Mouse (Mus musculus) limb, embryonic 13.5 days (tissue): ENCODE results near the gene Arsa. TPM values are rescaled to one million over a fixed set of nuclear protein-coding genes. Genes with fewer than 3 reads are reported as not detected.

Source experiments
- ATAC-seq: fragments of 200-750 bp; cut with Nextera tagmentation; 2 replicates; pipeline ENCODE4 v1.8.0; 2017; ENCODE audit warnings: low read depth, moderate number of reproducible peaks, moderate TSS enrichment; ENCODE audit not compliant: low FRiP score
- H3K27ac ChIP-seq: fragments of 300-500 bp; sonication (generic); 2 replicates; pipeline ENCODE4 v1.5.1; 2015; ENCODE audit warnings: inconsistent platforms, mild to moderate bottlenecking, moderate library complexity
- H3K27me3 ChIP-seq: fragments of 300-500 bp; sonication (generic); 2 replicates; pipeline ENCODE4 v1.6.1; 2015; ENCODE audit warnings: mild to moderate bottlenecking, inconsistent platforms
- H3K36me3 ChIP-seq: fragments of 300-500 bp; sonication (generic); 2 replicates; pipeline ENCODE4 v1.6.1; 2015; ENCODE audit warnings: inconsistent platforms, mild to moderate bottlenecking, moderate library complexity
- H3K4me1 ChIP-seq: fragments of 300-500 bp; sonication (generic); 2 replicates; pipeline ENCODE4 v1.6.1; 2015; ENCODE audit warnings: inconsistent platforms
- H3K4me2 ChIP-seq: fragments of 300-500 bp; sonication (generic); replicated peaks from 2 replicates; pipeline ENCODE4 v1.6.1; 2015; ENCODE audit warnings: inconsistent platforms, mild to moderate bottlenecking, moderate library complexity
- H3K4me3 ChIP-seq: fragments of 300-500 bp; sonication (generic); 2 replicates; pipeline ENCODE4 v1.5.1; 2015; ENCODE audit warnings: moderate library complexity, mild to moderate bottlenecking, inconsistent platforms
- H3K9ac ChIP-seq: fragments of 300-500 bp; sonication (generic); 2 replicates; pipeline ENCODE4 v1.6.1; 2015; ENCODE audit warnings: mild to moderate bottlenecking, inconsistent platforms
- H3K9me3 ChIP-seq: fragments of 300-500 bp; sonication (generic); 2 replicates; pipeline ENCODE4 v1.6.1; 2016; ENCODE audit warnings: inconsistent platforms
- WGBS: fragments of 180-500 bp; shearing (Covaris S2); methylation state at CpG from one replicate; pipeline ENCODE4 v1.1.7; 2015; 5-methylcytosine and 5-hydroxymethylcytosine counted together
- polyA plus RNA-seq: library from polyadenylated mRNA; unstranded; fragments of >200 nt; fragmentation: Nextera tagmentation; extraction: Ambion mirVana; gene quantifications from 2 replicates; pipeline ENCODE4 v1.2.1, GENCODE M21; 2015

Gene Arsa
- polyA plus RNA-seq, 1 experiment from 2014 or later = 23.0 TPM

DNA sequence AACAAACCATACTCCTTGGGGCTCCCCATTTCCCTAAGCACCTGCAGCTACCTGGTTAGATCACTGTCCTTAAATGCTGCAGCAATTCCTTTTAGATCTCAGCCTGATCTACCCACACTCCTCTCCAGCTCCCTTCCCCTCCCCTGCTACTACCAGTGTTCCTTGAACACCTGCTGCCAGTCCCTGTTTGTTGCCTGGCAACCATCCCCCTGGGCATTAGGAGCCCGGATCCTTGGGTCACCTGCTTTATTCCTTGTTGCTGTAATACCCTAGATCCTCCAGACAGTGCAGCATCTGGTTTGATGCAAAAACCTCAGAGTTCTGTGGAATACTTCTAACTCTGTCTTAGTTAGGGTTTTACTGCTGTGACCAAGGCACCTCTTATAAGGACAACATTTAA lies 12.2 kb downstream of the Arsa start:
- no peak for ATAC-seq
- H3K36me3 ChIP-seq = no peaks in the 10 kb centered on the region
- no peak overlapping the region for H3K4me3 ChIP-seq
- H3K27me3 ChIP-seq = peaks cover 5% of the 10 kb centered on the region; the same call in 1 of the 2 replicates
- no peak overlapping the region for H3K4me2 ChIP-seq
- H3K9me3 ChIP-seq = no peaks in the 10 kb centered on the region
- H3K9ac ChIP-seq = no peak overlapping the region
- H3K4me1 ChIP-seq = no peaks in the 10 kb centered on the region
- WGBS = 4% methylated on average over 1 of the region's 1 CpGs
- no peak overlapping the region for H3K27ac ChIP-seq

GRCm38 (mm10) chr15:89463334-89464235 lies 13.6 kb downstream of the Arsa start:
- H3K27me3 ChIP-seq = peaks cover 5% of the 10 kb centered on the region; the same call in 1 of the 2 replicates
- no peak overlapping the region for H3K4me3 ChIP-seq
- H3K36me3 ChIP-seq = no peaks in the 10 kb centered on the region
- no peak overlapping the region for H3K4me2 ChIP-seq
- no peak overlapping the region for H3K9ac ChIP-seq
- 55% methylated on average over 5 of the region's 5 CpGs for WGBS
- H3K9me3 ChIP-seq = no peaks in the 10 kb centered on the region
- no peaks in the 10 kb centered on the region for H3K4me1 ChIP-seq
- no peak overlapping the region for H3K27ac ChIP-seq
- ATAC-seq = no peak

DNA sequence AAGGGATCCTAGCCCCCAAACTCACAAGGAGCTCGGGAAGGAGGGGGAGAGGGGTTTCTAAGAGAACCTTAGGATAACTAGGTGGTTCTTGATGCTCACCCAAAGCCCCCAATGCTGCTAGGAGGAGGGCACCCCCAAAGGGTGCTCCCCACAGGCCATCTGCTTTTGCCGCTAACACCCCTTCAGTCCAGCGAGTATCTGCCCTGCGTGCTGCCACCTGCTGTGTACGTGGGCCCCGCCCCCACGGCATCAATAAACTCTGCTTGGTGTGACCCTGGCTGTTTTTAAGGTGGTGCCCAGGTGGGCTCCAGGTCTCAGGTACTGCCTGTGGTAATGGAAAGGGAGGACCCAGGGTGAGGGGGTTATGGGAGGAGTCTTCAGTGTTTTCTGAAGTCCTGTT lies 15.0 kb downstream of the Arsa start:
- no peak overlapping the region for H3K4me3 ChIP-seq
- 68% methylated on average over 7 of the region's 7 CpGs for WGBS
- H3K9ac ChIP-seq = no peak overlapping the region
- no peaks in the 10 kb centered on the region for H3K9me3 ChIP-seq
- H3K27me3 ChIP-seq = peaks cover 6% of the 10 kb centered on the region; the same call in 1 of the 2 replicates
- no peak overlapping the region for H3K4me2 ChIP-seq
- H3K4me1 ChIP-seq = no peaks in the 10 kb centered on the region
- H3K27ac ChIP-seq = no peak overlapping the region
- no peak for ATAC-seq
- no peaks in the 10 kb centered on the region for H3K36me3 ChIP-seq

DNA sequence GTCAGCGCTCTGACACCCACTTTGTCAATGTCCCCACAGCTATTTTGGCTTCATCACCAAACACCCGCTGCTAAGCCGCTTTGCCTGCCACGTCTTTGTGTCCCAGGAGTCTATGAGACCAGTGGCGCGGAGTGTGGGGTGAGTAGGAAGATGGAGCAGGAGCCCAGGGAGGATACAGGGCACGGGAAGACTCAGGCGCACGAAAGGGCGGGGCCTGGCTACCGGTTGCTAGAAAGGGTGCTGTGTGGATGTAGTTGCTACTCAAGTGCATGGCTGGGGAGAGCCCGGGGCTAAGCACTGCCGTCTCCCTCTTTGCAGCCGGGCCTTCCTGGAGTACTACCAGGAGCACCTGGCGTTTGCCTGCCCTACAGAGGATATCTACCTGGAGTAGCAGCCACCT lies 15.9 kb downstream of the Arsa start:
- no peaks in the 10 kb centered on the region for H3K9me3 ChIP-seq
- no peak for ATAC-seq
- H3K4me3 ChIP-seq = no peak overlapping the region
- peaks cover 9% of the 10 kb centered on the region; the same call in 1 of the 2 replicates for H3K27me3 ChIP-seq
- H3K36me3 ChIP-seq = no peaks in the 10 kb centered on the region
- H3K4me1 ChIP-seq = no peaks in the 10 kb centered on the region
- no peak overlapping the region for H3K9ac ChIP-seq
- no peak overlapping the region for H3K27ac ChIP-seq
- no peak overlapping the region for H3K4me2 ChIP-seq
- WGBS = 79% methylated on average over 15 of the region's 15 CpGs

DNA sequence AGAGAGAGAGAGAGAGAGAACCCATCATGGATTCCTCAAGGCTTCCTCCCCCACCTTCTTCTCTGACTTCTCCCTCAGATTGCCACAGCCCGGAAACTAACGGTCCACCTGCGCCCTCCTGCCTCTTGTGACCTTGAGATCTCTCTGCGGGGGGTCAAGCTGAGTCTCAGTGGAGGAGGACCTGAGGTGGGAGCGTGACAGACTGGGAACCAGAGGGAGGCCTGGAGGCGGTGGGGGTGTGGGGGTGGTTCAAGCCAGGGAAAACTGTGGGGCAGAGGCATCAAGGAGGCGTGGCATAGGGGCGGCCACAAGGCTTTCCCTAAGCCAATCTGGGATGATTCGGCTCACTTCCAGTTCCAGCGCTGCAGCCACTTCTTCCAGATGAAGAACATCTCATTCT lies 16.9 kb downstream of the Arsa start:
- Histone ChIP-seq H3K27me3 (peaks cover 16% of the 10 kb centered on the region), H3K36me3 (no peaks in the 10 kb centered on the region), H3K9ac (no peak overlapping the region), H3K4me3 (no peak overlapping the region), H3K27ac (no peak overlapping the region), H3K4me1 (no peaks in the 10 kb centered on the region), H3K4me2 (no peak overlapping the region), H3K9me3 (no peaks in the 10 kb centered on the region)
- 64% methylated on average over 10 of the region's 10 CpGs for WGBS
- no peak for ATAC-seq

- Histone ChIP-seq H3K4me1 (no peaks in the 10 kb centered on the region), H3K4me2 (no peak overlapping the region), H3K36me3 (no peaks in the 10 kb centered on the region), H3K27ac (no peak overlapping the region), H3K4me3 (no peak overlapping the region), H3K9ac (no peak overlapping the region; the same call in 1 of the 2 replicates), H3K9me3 (no peaks in the 10 kb centered on the region), H3K27me3 (peaks cover 21% of the 10 kb centered on the region)
- ATAC-seq = no peak
- WGBS = 87% methylated on average over 7 of the region's 7 CpGs
Measured at GRCm38 (mm10) chr15:89459821-89460220, 17.4 kb downstream of the Arsa start.

DNA sequence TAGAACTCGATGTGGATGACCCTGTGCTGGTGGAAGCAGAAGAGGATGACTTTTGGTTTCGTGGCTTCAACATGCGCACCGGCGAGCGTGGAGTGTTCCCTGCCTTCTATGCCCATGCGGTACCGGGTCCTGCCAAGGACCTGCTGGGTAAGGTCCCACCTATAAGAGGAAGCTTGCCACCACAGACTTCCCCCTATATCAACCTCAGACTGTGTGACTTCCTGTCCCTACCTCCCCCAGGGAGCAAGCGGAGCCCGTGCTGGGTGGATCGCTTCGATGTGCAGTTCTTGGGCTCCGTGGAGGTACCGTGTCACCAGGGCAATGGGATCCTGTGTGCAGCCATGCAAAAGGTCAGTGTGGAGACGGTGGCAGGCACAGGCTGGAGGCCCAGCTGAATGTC lies 18.3 kb downstream of the Arsa start:
- ATAC-seq = no peak
- no peak overlapping the region for H3K27ac ChIP-seq
- no peak overlapping the region for H3K4me3 ChIP-seq
- no peak overlapping the region for H3K9ac ChIP-seq
- H3K36me3 ChIP-seq = no peaks in the 10 kb centered on the region
- H3K4me2 ChIP-seq = no peak overlapping the region
- H3K27me3 ChIP-seq = peaks cover 30% of the 10 kb centered on the region
- WGBS = 94% methylated on average over 15 of the region's 15 CpGs
- peaks cover 7% of the 10 kb centered on the region for H3K4me1 ChIP-seq
- no peaks in the 10 kb centered on the region for H3K9me3 ChIP-seq

DNA sequence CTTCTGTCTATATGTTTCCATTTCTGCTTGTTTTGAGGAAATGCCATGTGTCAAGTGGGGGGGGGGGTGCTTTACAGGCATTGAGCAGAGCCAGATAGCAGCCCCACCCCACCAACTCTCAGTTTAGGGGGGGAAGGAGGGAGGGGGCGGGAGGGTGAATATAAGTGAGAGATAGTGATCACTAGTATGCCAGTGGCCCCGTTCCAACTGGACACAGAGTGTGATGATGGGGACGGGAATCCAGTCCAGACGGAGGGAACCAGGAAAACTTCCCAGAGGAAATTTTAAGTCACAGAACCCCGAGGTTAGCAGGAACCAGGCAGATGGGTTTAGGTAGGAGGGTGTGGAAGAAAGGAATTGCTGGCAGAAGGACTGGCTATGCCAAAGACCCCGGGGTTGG lies 21.6 kb downstream of the Arsa start:
- H3K27ac ChIP-seq = no peak overlapping the region
- no peaks in the 10 kb centered on the region for H3K9me3 ChIP-seq
- no peak overlapping the region for H3K4me3 ChIP-seq
- peaks cover 43% of the 10 kb centered on the region for H3K27me3 ChIP-seq
- WGBS = 78% methylated on average over 6 of the region's 6 CpGs
- no peak for ATAC-seq
- no peaks in the 10 kb centered on the region for H3K36me3 ChIP-seq
- no peak overlapping the region for H3K4me2 ChIP-seq
- no peak overlapping the region for H3K9ac ChIP-seq
- H3K4me1 ChIP-seq = peaks cover 12% of the 10 kb centered on the region

- Histone ChIP-seq H3K4me1 (peaks cover 12% of the 10 kb centered on the region), H3K9me3 (no peaks in the 10 kb centered on the region), H3K27me3 (peaks cover 43% of the 10 kb centered on the region), H3K9ac (no peak overlapping the region), H3K27ac (no peak overlapping the region), H3K4me3 (no peak overlapping the region), H3K4me2 (peak overlapping the region; percentile 88; the same call in 1 of the 2 replicates), H3K36me3 (no peaks in the 10 kb centered on the region)
- ATAC-seq = no peak
- 12% methylated on average over 5 of the region's 6 CpGs for WGBS
Measured at GRCm38 (mm10) chr15:89454857-89455256, 22.4 kb downstream of the Arsa start.

- peak within 1 kb of the TSS; percentile 43; the same call in 1 of the 2 replicates for H3K9ac ChIP-seq
Measured at GRCm38 (mm10) chr15:89453865-89454478, 23.3 kb downstream of the Arsa start, which contains the start of gene Mapk8ip2. Mapk8ip2 (plus strand) TSS chr15:89453913.

GRCm38 (mm10) chr15:89452906-89453864 lies 24.0 kb downstream of the Arsa start:
- Histone ChIP-seq H3K36me3 (no peaks in the 10 kb centered on the region), H3K4me2 (peak overlapping the region; percentile 88), H3K27me3 (peaks cover 43% of the 10 kb centered on the region), H3K9ac (no peak overlapping the region), H3K27ac (no peak overlapping the region), H3K4me3 (peak overlapping the region; percentile 54), H3K4me1 (peaks cover 12% of the 10 kb centered on the region), H3K9me3 (no peaks in the 10 kb centered on the region)
- ATAC-seq = peak; percentile 76
- 5% methylated on average over 24 of the region's 24 CpGs for WGBS

More at GRCm38 (mm10) chr15:89453865-89454478, 23.3 kb downstream of the Arsa start, which contains the start of gene Mapk8ip2:
- WGBS = 2% methylated on average over 53 of the region's 53 CpGs
- Histone ChIP-seq H3K27me3 (peaks cover 43% of the 10 kb centered on the region), H3K9me3 (no peaks in the 10 kb centered on the region), H3K4me3 (peak within 1 kb of the TSS; percentile 54), H3K27ac (no peak within 1 kb of the TSS), H3K36me3 (no peaks in the 10 kb centered on the region), H3K4me1 (peaks cover 12% of the 10 kb centered on the region), H3K4me2 (peak within 1 kb of the TSS; percentile 88)
- ATAC-seq = 0 out of 2 replicates have a peak, but pooled peaks have one; percentile 55
